Mouse (Mus musculus) E14TG2a.4 (cell line): ENCODE data around the gene Cracr2b.

Experiments
- H3K27me3 ChIP-seq: 2 replicates; pipeline ENCODE4 v1.6.1; 2014; ENCODE audit warnings: low read length, control low read depth; ENCODE audit not compliant: insufficient read depth
- H3K36me3 ChIP-seq: 2 replicates; pipeline ENCODE4 v1.6.1; 2014; ENCODE audit warnings: low read length, control low read depth; ENCODE audit not compliant: insufficient read depth
- H3K4me1 ChIP-seq: replicated peaks from 2 replicates; pipeline ENCODE4 v1.6.1; 2014; ENCODE audit warnings: low read depth, low read length, control low read depth
- H3K4me3 ChIP-seq: replicated peaks from 2 replicates; pipeline ENCODE4 v1.5.1; 2014; ENCODE audit warnings: mild to moderate bottlenecking, low read length
- H3K9me3 ChIP-seq: 2 replicates; pipeline ENCODE4 v1.6.1; 2014; ENCODE audit warnings: low read length, control low read depth
- CTCF ChIP-seq: conservative IDR thresholded peaks from 2 replicates; pipeline ENCODE4 v1.5.1; 2014; ENCODE audit warnings: low read length
- NANOG ChIP-seq: IDR thresholded peaks from 2 replicates; pipeline ENCODE4 v1.6.1; 2014; ENCODE audit warnings: borderline replicate concordance, low read length, mixed read lengths
- POU5F1 ChIP-seq: IDR thresholded peaks from 2 replicates; pipeline ENCODE4 v1.6.1; 2014; ENCODE audit warnings: low read length, borderline replicate concordance

The Cracr2b gene

DNA sequence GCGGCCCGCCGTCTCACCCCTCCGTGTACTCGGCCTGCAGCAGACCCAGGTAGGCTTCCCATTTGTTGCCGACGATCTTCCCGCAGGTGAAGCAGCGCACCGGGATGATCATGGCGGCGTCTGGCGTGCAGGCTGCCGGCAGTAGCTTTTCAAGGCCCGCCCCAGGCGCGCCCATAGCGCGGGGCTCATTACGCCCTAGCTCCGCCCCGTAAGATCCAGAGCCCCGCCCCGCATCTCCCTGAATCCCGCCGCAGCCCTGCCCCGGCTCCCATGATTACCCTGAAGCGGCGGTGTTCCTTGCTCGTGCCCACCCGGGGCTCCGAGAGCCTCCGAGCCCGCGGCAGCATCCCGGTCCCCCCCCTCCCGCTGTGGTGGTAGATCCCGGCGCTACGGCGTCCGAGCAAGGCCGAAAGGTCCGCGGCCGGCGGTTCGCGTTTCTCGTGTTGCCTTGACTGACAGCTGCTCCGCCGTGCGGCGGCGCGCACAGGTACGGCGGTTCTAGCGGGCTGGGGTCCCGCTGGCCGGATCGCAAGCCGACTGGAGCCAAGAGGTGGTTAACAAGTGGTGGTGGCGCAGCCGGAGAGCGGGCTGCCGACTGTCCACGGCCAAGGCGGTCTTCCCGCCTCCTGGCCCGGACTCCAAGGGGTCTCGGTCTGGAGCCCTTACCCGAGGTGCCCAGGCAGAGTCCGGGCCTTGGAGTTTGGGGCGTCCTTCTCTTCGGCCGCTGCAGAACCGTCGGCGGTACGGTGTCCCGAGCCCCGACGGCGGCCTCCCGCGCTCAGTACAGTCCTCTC is 14.3 kb downstream of the Cracr2b start, which contains the start of the genes Polr2l and Tspan4:
Polr2l (minus strand) TSS at position 122 of the 794 bp plus-strand sequence.
Tspan4 (plus strand) TSS at position 230 of the 794 bp plus-strand sequence.
- peaks cover 19% of the 10 kb centered on the region for H3K27me3 ChIP-seq
- no peaks in the 10 kb centered on the region for H3K9me3 ChIP-seq
- peaks cover 36% of the 10 kb centered on the region for H3K36me3 ChIP-seq
- peak within 1 kb of the TSS; percentile 96 for H3K4me3 ChIP-seq
- H3K4me1 ChIP-seq, result peaks cover 69% of the 10 kb centered on the region
- TF ChIP-seq CTCF, result no peak
- no peak for TF ChIP-seq POU5F1
- no peak for TF ChIP-seq NANOG

- H3K9me3 ChIP-seq, result no peaks in the 10 kb centered on the region
- peaks cover 30% of the 10 kb centered on the region for H3K36me3 ChIP-seq
- TF ChIP-seq POU5F1, result no peak
- no peak for TF ChIP-seq CTCF
- no peak for TF ChIP-seq NANOG
- peaks cover 68% of the 10 kb centered on the region for H3K4me1 ChIP-seq
- peak overlapping the region; percentile 96 for H3K4me3 ChIP-seq
- H3K27me3 ChIP-seq, result peaks cover 23% of the 10 kb centered on the region
Measured at GRCm38 (mm10) chr7:141475805-141476158, 14.9 kb downstream of the Cracr2b start.

DNA sequence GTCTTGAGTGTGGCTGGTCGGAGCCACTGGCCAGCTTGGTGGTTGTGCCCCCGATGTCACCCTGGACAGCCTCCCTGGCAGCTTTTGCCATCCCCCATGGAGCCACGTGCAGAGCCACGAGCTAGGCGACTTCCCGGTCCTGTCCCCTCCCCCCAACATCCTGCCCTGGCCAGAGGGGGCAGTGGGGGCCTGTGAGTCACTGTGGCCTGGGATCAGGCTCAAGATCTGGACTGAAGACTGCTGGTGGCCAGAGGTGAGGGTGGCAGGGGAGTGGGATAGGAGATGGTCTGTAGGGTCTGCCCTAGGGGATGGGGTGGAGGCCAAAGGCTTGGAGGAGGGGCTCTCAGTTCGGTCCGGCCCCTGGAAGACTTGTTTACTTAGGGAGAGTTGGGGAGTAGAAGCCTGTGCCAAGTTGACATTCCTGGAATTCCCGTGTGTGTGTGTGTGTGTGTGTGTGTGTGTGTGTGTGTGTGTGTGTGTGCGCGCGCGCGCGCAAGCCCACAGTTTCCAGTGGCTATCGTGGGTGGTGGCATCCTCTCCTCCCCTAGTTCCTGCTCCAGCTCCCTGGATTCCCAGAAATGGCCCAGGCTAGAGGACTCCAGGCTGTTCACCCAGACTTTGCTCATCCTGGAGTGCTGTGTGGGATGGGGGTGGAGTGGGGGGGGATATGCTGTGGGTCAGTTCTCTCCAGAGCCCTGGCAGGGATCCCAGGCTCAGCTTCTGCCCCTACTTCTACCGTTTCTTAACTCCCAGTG is 15.5 kb downstream of the Cracr2b start:
- peak overlapping the region; percentile 96 for H3K4me3 ChIP-seq
- no peaks in the 10 kb centered on the region for H3K9me3 ChIP-seq
- TF ChIP-seq NANOG (no peak), CTCF (no peak), POU5F1 (no peak)
- H3K4me1 ChIP-seq, result peaks cover 68% of the 10 kb centered on the region
- peaks cover 24% of the 10 kb centered on the region for H3K36me3 ChIP-seq
- H3K27me3 ChIP-seq, result peaks cover 28% of the 10 kb centered on the region

- Histone ChIP-seq H3K4me1 (peaks cover 67% of the 10 kb centered on the region), H3K9me3 (no peaks in the 10 kb centered on the region), H3K4me3 (peak overlapping the region; percentile 96), H3K36me3 (peaks cover 19% of the 10 kb centered on the region), H3K27me3 (peaks cover 31% of the 10 kb centered on the region)
- TF ChIP-seq POU5F1 (no peak), CTCF (no peak), NANOG (no peak)
Measured at GRCm38 (mm10) chr7:141476981-141477370, 16.1 kb downstream of the Cracr2b start.

GRCm38 (mm10) chr7:141477578-141478269 is 16.8 kb downstream of the Cracr2b start:
- peaks cover 12% of the 10 kb centered on the region for H3K36me3 ChIP-seq
- peaks cover 64% of the 10 kb centered on the region for H3K4me1 ChIP-seq
- H3K27me3 ChIP-seq, result peaks cover 38% of the 10 kb centered on the region
- TF ChIP-seq CTCF (no peak), POU5F1 (no peak), NANOG (no peak)
- peak overlapping the region; percentile 96; the same call in 1 of the 2 replicates for H3K4me3 ChIP-seq
- H3K9me3 ChIP-seq, result no peaks in the 10 kb centered on the region

GRCm38 (mm10) chr7:141478270-141478748 is 17.4 kb downstream of the Cracr2b start:
- Histone ChIP-seq H3K36me3 (peaks cover 6% of the 10 kb centered on the region), H3K27me3 (peaks cover 44% of the 10 kb centered on the region), H3K4me1 (peaks cover 65% of the 10 kb centered on the region), H3K9me3 (no peaks in the 10 kb centered on the region), H3K4me3 (no peak overlapping the region)
- TF ChIP-seq NANOG (no peak), CTCF (no peak), POU5F1 (no peak)

DNA sequence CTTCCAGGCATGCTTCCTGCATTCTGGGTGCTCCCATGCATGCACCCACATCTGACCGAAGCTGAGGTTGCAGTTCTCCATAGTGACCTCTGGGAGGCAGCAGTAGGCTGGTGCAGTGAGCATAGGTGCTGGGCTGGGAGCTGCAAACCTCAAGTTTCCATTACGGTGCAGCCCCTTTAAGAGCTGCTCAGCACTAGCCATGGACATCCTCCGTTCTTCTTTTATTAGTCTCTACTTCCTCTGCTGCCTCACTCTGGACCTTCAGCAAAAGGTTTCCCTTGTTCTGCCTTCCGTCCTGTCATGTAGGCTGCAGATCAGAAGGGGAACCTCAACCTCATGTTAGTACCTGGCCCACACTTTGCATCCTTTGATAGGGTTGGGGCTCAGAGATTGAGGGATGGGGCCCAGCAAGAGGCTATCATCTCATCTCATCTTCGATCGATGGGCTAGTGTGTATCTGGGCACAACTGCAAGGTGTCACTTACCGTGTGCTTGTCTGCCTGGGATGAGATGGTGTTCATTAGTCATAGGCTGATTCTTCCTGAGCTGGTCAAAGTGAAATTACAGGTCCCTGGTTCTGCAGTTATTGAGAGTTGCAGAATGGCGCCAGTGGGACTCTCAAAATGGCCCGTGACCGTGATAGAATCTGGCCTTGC is 20.1 kb downstream of the Cracr2b start:
- peaks cover 54% of the 10 kb centered on the region for H3K4me1 ChIP-seq
- peaks cover 21% of the 10 kb centered on the region for H3K36me3 ChIP-seq
- peak overlapping the region; percentile 90 for H3K4me3 ChIP-seq
- TF ChIP-seq CTCF, result peak; percentile 97
- TF ChIP-seq NANOG, result no peak
- no peak for TF ChIP-seq POU5F1
- peaks cover 56% of the 10 kb centered on the region for H3K27me3 ChIP-seq
- H3K9me3 ChIP-seq, result no peaks in the 10 kb centered on the region
